Mouse (Mus musculus): Measurements from ENCODE around the gene S100a6.

S100a6 gene

DNA sequence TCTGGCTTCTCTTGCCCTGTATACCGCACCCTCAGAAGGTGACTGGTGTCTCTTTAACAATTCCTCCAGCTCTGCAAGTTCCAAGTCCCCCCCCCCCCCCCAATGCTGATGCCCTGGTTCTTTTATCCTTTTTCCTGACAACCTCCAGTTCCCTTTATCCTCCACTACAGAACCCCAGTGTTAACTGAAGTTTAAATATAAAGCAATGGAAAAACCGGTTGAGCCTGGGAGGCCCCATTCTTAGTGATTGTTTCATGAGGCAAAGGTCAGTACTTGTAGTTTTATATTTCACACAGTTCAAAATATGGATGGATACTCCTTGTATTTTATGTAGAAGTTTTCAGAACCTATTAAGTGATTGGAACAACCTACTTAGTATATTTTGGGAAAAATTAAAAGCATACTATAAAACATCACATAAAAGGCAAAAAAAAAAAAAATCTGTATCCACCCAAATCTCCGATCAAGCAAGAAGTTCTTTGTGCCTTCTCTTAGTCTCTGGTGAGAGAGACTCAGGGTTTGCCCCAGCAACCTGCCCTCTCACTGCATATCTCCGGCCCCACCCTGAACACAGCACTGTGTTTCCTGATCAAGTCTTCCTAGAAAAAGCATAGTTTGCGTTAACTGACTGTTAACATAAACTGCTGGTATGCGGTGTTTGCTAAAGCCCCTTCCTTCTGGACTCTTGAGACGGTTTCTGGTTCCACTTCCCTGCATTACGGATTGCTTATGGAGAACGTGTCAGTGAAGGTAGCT, 13.8 kb downstream of the S100a6 start:
- no peak for DNase-seq (ENCODE audit: low spot score in 2 of 2)

DNA sequence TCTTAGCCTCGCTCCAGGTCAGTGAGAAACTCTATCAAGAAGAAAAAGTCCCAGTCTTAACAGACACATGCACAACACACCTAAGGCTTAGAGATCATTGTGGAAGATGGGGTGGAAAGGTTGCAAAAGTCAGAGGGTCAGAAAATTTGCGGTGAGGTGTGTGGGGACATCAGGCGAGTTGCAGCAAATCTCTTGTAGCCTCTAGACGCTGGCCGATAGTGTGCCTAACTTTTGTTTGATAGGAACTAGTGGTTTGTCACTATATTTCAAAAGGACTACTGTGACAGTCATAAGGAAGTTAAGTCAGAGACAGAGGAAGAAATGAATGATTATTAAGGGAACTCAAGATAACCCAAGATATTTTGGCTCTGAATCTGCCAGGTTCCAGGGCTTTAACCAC, 14.7 kb downstream of the S100a6 start:
- DNase-seq (ENCODE audit: low spot score in 2 of 2), result no peak

DNA sequence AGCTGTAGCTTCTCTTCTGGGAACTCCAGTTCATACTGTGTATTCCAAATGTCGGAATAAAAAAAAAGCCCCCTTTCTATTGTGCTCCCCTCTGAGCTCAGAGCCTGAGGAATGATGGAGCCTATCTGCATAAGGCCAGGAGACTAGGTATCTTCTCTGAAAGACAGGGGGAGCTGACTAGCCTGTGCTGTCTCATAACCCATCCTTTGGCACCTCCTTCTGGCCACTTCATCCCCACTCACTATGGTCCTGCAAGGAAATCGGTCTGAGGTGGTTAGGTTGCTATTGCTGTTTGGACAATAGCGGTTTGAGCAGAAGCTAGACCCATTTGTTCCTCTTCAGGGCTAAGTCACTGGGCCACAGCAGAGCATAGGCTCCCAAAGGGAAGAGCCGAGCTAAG, 15.1 kb downstream of the S100a6 start:
- peak in 1 of 2 experiments; percentile 41 for DNase-seq (ENCODE audit: low spot score in 2 of 2)

DNA sequence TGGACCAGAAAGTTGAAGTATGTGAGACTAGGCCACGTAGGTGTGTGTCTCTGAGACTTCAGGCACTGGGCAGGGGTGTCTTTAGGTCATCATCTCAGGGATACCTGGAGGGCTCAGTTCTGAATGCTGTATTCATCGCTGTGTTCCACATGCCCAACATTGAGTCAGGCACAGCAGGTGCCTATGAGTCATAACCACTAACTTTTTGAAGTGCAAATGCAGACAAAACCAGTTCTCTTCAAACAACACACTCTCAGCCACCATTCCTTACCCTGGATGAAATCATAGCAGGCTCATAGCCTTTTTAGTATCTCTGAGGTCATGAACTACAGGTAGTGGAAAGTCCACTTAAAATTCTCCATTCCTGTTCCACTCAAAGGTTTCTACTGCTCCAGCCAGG, 16.6 kb downstream of the S100a6 start:
- DNase-seq (ENCODE audit: low spot score in 2 of 2), result no peak

DNA sequence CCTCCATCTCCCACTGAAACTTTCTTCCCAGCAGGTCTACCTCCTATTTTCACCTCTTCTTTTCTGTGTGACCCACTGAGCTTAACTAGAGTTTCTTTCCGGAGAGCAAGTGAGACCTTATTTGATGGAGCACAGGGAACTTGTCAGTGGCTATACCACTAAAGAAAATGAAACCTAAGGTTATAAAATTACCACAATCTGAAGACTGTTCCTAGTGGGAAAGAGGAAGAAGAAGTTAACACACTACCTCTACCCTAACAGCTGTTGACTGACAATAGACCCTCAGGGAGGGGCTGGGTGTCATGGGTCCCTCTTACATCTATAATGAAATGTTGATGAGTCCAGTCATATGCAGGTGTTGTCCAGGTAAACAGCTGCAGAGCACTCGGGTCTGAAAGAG, 19.3 kb downstream of the S100a6 start:
- DNase-seq (ENCODE audit: low spot score in 2 of 2), result no peak

DNA sequence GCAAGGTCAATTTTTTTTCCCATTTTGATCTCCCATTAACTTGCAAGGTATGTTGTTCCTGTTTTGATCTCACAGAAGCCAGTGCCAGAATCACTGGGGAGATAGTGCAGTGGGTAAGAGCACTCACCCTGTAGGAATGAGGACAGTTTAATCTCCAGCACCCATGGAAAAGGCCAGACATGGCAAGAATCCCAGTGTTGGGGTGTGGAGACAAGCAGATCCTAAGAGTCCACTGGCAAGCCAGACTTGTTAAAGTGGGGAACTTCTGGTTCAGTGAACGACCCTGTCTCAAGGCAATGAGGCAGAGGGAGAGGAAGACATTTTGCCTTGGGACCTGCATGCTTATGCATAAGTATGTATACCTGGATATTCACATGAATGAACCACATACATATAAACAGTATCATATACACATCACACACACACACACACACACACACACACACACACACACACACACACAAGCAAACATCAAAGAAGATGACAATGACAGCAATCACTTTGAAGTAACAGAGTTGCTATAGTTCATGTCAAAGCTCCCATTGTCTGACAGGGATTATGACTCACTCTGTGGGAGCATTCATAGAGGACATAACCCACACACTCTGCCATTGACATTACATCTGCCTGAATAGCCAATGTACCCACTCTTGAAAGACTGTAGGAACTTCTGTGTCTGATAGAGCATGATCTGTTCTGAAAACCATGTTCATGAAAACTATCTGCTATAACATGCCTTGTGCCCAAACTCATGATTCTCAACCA, 26.0 kb downstream of the S100a6 start:
- no peak for DNase-seq (ENCODE audit: low spot score in 2 of 2)

DNA sequence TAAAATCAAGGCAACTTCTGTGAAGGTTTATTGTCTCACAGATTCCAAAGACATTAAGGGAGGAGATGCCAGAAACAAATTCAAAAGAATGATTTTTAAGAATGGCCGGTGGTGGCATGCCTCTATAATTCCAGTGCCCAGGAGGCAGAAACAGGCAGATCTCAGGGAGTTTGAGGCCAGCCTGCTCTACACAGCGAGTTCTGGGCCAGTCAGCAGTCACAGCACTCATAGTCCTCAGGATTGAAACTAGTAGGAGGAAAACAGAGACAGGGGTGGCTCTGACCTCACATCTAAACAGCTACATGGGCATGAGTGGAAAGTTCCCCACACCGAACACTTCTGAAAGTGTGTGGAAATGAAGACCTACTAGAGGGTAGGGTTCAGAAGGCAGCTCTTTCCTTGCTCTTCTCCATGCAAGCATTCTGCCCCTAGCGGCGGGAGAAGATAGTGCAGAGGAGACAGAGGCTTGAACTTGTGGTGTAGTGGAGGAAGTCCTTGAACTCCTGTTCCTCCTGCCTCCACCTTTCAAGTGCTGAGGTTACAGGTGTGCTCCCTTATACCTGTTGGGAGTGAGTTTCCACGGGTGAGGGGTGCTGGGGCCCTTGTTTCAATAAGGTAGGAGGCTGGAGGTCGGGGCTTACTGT, 27.0 kb downstream of the S100a6 start:
- DNase-seq (ENCODE audit: low spot score in 2 of 2), result peak; percentile 37 to 55

DNA sequence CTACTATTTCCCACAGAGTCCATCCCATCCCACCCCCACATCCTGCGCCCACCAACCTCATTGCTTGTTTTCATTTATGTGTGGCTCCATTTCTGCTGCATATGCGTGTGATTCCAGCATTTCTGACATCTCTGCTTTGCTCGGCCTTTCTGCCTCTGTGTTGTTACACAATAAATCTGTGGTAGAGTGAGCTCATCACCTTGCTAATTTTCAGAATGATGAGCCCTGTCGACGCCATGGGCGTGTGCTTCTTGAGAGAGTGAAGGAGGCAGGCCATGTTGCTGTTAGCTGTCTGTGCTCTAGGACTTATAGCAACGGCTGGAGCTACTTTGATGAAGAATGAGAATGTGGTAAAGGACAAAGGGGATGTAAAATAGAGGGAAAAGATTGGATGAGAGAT, 28.3 kb downstream of the S100a6 start:
- DNase-seq (ENCODE audit: low spot score in 2 of 2), result no peak

DNA sequence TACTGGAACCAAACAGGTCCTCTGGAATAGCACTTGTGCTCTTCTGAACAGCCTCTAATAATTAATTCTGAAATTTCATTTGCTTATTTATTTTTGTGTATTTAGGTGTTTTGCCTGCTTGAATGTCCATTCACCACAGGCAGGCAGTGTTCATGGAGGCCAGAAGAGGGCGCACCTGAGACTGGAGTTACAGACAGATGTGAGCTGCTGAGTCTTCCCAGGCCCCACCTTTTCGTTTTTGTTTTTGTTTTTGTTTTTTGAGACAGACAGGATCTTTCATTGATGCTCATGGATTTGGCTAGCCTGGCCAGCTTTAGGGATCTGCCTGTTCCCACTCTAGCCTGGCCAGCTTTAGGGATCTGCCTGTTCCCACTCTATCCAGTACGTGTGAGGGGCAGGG, 31.5 kb downstream of the S100a6 start:
- DNase-seq (ENCODE audit: low spot score in 2 of 2), result peak; percentile 30 to 53

DNA sequence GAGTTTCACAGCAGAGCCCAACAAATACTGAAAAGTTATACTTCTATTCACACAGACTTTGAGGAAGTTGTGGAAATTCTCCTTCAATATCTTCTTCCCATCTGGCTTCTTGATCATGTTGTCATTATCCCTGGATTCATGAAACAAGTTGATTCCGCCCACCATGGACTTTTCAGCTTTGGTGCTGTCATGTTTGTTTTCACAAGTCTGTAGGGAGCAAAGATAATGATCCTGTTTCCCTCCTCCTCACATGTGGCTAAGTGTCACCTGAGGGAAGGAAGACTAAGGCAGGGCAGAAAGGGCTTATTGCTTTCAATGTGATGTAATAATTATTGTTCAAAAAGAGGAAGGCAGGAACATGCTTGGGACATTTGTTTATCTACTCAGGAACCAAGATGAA, 34.6 kb downstream of the S100a6 start:
- DNase-seq (ENCODE audit: low spot score in 2 of 2), result no peak

DNA sequence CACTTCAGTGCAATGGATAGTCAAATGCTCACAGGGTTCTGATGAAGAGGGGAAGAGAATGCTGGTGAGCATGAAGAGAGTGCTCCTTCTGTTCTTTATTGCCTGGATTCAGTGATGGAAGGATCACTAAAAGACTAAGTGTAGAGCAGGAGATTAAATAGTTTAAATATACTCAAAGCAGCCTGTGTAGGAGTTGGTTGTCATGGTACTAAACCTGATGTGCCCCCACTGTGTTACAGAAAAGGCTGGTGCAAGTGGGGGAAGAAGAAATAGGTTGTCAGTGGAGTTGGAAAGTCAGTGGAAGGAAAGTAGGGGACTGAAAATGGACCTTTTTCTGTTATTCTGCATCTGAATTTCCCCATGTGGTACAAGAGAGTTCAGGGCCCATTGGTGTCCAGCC, 36.3 kb downstream of the S100a6 start:
- DNase-seq (ENCODE audit: low spot score in 2 of 2), result no peak

DNA sequence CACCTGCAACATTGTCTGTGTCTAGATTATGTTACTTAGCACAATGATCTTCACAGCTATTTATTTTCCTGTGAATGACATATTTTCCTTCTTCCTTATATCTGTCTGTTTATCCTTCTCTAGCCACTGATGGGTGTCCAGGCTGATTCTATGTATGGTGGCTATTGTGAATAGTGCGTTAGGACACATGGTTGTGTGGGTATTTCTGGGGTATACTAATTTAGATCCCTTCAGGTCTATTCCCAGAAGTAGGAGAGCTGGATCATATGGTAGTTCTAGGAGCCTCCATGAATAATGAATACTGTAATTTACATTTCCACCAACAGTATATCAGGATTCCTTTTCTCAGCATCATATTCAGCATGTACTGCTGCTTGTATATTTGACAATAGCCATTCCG, 37.1 kb downstream of the S100a6 start:
- DNase-seq (ENCODE audit: low spot score in 2 of 2), result no peak

DNA sequence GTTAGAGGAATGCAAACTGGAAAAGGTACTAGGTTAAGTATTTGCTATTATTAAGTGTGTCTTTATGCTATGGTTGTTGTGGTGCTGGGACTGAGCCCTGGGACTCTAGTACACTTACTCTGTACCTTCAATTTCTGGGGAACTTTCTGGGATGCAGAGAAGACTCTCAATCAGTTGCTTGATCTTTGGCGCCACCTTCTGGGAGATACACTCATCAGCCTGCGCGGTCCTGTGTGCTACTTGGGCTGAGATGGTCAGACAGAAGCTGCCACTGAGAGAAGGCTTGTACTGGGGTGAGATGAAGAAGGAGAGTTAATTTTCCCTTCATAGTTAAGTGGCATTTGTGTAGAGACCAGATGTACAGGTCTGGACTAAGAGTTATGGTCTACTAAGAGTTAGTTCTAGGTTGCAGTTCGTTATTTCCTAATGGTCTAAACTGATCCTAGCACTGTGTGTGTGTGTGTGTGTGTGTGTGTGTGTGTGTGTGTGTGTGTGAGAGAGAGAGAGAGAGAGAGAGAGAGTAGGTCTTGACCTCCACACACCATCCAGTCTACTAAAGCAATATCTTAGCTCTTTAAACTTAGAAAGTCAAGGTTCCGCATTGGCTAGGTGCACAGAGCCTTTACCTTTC, 40.3 kb downstream of the S100a6 start:
- peak; percentile 19 to 44 for DNase-seq (ENCODE audit: low spot score in 2 of 2)

DNA sequence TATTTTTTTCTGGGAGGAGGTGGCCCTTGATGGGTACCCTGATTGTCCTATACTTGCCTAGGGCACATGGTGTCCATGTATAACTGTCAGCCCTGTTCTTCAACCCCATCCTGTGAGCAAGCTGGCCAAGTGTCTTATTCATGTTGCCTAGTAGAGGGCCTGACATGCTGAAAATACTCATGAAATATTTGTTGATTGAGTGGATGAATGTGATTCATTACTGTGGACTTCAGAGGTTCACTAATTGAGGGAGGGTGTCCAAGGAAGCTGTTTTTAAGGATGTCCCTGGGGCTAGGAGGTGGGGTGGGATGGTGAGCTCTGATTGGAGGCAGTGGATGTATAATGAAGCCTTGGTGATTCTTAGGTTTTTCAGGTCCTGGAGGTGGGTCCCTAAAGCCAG, 41.0 kb downstream of the S100a6 start, which contains the start of gene S100a7a:
S100a7a (plus strand) TSS at position 301 of the 400 bp plus-strand sequence.
- DNase-seq (ENCODE audit: low spot score in 2 of 2), result no peak

DNA sequence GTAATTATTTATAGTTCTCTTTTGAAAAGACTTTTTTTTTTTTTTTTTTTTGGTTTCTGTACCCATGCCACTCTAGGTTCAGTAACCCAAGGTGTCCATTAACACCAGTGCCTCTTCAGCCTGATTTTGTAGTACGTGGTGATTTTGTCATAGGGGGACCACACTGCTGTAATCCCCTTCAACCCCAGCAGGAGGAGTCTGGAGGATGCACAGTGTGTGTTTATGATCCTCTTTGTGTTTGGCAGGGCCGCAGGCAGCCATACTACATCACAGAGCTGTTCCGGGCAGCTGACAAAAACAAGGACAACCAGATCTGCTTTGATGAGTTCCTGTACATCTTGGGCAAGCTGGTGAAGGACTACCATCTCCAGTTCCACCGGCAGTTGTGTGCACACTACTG, 44.7 kb downstream of the S100a6 start:
- DNase-seq (ENCODE audit: low spot score in 2 of 2), result no peak

DNA sequence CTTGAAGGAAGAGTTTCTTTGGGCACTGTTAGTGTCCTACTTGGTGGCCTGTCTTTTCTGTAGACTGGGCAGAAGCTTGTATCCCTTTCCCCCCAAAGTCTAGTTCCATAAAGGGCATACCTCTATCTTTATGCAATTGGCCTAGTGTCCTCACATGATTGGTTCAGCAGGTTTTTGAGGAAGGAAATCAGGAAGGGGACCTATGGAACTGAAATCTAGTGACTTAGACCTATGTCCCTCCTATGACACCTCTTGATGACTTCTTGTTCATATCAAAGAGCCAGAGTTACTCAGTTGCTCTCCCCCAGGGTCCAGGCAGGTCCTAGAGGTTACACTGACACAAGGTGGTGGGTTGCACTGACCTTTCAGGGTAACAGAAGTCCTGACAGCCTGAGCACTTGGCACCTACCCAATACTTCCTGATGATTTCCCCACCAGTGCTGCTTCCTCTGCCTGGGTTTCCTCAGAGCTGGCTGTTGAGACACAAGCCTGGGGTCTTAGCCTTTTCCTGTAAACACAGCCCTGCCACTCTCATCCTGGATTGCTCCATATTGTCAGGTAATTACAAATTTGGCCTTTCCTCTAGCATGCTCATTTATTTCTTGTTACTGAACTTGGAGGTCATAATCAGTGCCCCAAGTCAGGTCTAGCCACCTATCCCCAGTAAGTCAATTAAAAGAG, 46.8 kb downstream of the S100a6 start:
- DNase-seq (ENCODE audit: low spot score in 2 of 2), result no peak

DNA sequence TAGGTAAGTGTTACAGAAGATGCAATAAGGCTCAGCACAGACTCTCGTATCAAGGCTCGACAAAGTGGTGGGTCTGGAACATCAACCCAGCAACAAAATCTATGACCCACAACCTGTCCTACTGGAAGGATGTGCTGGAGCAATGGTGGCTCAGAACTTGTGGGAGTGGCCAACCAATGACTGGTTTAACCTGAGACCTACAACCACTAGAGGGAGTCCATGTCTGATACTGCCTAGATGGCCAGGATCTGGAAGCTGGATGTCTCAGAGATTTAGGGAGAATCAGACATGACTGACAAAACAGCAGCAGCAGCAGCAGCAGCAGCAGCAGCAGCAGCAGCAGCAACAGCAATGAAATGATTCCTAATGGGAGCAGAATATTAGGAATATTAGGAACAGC, 51.5 kb downstream of the S100a6 start:
- no peak for DNase-seq (ENCODE audit: low spot score in 2 of 2)

DNA sequence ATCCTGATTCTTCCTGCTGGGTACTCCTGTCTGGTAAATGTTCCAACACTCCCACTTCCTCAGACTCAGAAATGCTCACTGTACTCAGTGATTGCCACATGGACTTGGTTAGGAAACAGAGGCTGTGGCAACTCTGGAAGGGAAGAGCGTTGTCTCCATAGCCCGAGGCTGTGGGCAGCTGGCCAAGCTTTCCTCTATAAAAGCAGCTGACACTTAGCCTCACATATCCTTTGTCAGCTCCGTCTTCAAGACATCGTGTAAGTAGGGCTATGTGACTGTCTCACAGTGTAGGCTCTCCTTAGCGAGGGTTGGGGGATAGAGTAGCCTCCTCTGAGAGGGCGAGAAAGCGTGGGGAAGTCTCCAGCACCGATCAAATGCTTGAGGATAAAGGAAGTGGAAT, 56.2 kb downstream of the S100a6 start, which contains the start of gene S100a8:
S100a8 (plus strand) TSS at position 133 of the 400 bp plus-strand sequence.
- DNase-seq (ENCODE audit: low spot score in 2 of 2), result no peak
